Mouse (Mus musculus) embryonic fibroblast, embryonic 13.5 days (primary cell): Measurements from ENCODE around the gene Dhx58.

Experiments
- CTCF ChIP-seq: IDR thresholded peaks from 2 replicates; pipeline ENCODE4 v1.5.1; 2011; ENCODE audit warnings: mild to moderate bottlenecking, control low read depth, low read length, moderate library complexity, borderline replicate concordance; ENCODE audit not compliant: insufficient read depth
- POLR2A ChIP-seq: IDR thresholded peaks from 2 replicates; pipeline ENCODE4 v1.6.1; 2011; ENCODE audit warnings: low read depth, mild to moderate bottlenecking, control low read depth, low read length, moderate library complexity

- TF ChIP-seq CTCF: no peak
- no peak for TF ChIP-seq POLR2A
These were observed 31.2 kb upstream of the Dhx58 start for GRCm38 (mm10) chr11:100735134-100735865.
